Mouse (Mus musculus) spleen, embryonic (tissue): ENCODE data around the gene Sh3glb1.
"Not testable (repeated sequence)": the region's sequence is repeated elsewhere in the genome, so short reads cannot be mapped to it uniquely, and the experiment has no call there.

Source experiments
- CTCF ChIA-PET: fragments of 350-600 bp; sonication (Branson Sonifier 250); formaldehyde crosslinking; loops from one replicate; lab custom pipeline; 2022; lab: Charles Lee

The Sh3glb1 gene

DNA sequence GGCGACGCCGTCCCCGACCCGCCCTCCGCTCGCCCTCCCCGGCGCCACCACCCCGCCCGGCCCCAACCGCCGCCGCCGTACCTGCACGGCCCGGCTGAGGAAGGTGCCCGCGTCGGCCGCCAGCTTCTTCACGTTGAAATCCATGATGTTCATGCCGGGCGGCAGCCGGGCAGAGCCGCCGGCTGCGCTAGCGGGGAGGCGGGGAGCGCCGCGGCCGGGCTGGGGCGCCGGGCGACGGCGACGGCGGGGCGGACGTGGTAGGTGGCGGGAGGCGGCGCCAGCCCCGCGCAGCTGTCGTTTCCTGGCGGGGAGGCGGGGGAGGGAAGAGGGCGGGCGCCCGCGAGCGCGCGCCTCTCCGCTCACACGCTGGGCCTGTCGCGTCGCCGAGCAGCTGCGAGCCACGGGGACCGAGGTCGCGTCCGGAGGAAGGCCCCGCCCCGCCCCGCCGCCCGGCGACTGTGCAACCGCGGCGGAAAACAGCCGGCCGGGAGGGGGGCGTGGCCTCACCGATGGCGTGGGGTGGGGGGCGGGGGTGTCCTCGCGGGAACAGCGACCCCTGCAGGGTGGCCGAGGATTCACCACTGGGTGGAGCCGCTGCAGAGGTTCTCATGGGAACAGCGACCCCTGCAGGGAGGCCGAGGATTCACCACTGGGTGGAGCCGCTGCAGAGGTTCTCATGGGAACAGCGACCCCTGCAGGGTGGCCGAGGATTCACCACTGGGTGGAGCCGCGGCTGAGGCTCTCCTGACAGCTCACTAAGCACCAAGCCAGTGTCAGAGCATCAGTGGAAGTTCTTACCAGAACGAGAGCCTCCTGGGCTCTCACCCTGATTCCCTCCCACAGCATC, at the start of gene Sh3glb1:
Gene Sh3glb1, minus strand, starts transcription at position 435 of the 847 bp plus-strand sequence.
- CTCF ChIA-PET: interaction anchor here (0.8 kb wide), 1 partner anchor 16 kb away, joined by 4 read pairs; no protein-coding TSS in a partner anchor

DNA sequence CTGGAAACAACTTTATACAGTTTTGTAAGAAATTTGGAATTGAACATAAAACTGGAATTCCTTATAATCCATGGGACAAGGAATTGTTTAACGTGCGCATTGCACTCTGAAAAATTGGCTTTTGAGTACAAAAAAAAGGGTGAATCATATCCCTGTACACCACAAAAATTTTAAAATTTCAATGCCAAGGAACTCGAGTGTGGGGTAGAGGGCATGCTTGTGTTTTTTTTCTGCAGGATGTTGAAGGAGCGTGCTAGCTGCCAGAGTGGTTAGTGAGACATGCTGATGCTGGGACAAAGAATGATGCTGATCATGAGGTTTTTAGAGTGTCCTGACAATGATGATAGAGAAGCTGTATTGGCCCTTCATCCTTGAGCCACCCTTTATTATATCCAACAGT, 45.0 kb upstream of the Sh3glb1 start:
- CTCF ChIA-PET: no interaction called here

- CTCF ChIA-PET: interaction anchor here (0.6 kb wide), 1 partner anchor 568 kb away, joined by 7 read pairs; no protein-coding TSS in a partner anchor
These were observed 41.3 kb upstream of the Sh3glb1 start for GRCm38 (mm10) chr3:144761454-144761853.

DNA sequence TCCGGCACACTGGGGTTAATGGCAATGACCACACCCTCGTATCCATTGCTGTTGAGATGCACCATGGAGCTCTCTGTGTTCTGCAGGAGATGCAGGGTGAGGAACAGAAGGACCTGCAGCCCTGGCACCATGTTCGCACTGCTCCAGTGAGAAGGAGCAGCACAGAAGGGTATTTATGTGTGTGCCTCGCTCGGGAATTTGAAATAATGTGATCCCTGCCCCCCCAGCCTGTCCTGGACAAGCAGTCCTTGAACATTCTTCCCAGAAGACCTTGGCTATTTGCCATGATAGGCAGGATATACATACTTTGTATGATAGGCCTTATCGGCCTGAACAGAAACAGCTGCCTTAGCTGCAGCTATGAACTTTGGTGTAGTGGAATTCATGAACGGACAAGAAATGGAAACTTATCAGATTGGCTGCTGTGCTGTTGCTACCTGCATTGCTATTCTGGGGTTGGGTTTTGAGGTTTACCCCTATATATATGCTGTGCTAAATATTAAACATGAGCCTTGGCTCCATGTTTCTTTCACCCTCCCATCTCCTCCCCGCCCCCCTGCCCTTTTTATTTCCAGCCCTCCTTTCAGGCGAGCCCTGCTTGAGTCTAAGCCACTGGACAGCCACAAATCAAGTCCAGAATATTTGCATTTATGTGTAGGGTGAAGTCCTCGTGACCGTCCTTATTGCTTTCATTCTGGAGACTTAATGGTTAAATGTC, 40.6 kb upstream of the Sh3glb1 start, which contains the start of gene Clca3a1:
Gene Clca3a1, minus strand, starts transcription at position 386 of the 718 bp plus-strand sequence.
- CTCF ChIA-PET: interaction anchor here (0.6 kb wide), 1 partner anchor 1442 kb away, joined by 8 read pairs; no protein-coding TSS in a partner anchor

GRCm38 (mm10) chr3:144759719-144760118, 39.6 kb upstream of the Sh3glb1 start:
- CTCF ChIA-PET: interaction anchor here (0.6 kb wide), 1 partner anchor 1443 kb away, joined by 8 read pairs; no protein-coding TSS in a partner anchor

GRCm38 (mm10) chr3:144756103-144756502, 36.0 kb upstream of the Sh3glb1 start:
- CTCF ChIA-PET: not testable (repeated sequence)

GRCm38 (mm10) chr3:144753120-144753519, 33.0 kb upstream of the Sh3glb1 start:
- CTCF ChIA-PET: no interaction called here

GRCm38 (mm10) chr3:144749062-144749963, 29.2 kb upstream of the Sh3glb1 start:
- CTCF ChIA-PET: not testable (repeated sequence)

GRCm38 (mm10) chr3:144747706-144748105, 27.6 kb upstream of the Sh3glb1 start:
- CTCF ChIA-PET: not testable (repeated sequence)

- CTCF ChIA-PET: not testable (repeated sequence)
These were observed 18.3 kb upstream of the Sh3glb1 start for GRCm38 (mm10) chr3:144738396-144738795.

- CTCF ChIA-PET: no interaction called here
These were observed 16.7 kb upstream of the Sh3glb1 start for GRCm38 (mm10) chr3:144736831-144737230.

GRCm38 (mm10) chr3:144723455-144723854, 3.3 kb upstream of the Sh3glb1 start:
- CTCF ChIA-PET: no interaction called here

DNA sequence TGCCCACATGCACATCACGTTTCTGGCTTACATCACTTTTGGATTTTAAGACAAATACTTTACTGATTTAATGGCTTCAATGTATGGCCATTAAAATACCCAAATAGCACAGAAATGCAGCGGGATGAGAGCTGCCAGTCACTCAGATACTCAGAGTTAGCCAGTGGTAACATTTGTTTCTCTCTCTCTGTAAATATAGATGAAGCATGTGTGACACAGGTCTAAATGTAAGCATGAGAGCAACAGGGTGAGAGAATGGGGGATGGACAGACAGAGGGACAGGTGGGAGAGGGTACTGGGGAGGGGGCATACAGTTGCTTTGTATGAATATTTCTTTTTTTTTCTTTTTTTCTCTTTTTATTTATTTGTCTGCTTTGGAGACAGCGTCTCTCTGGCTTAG, 2.4 kb upstream of the Sh3glb1 start:
- CTCF ChIA-PET: interaction anchor here (0.6 kb wide), 1 partner anchor 30 kb away, joined by 3 read pairs; no protein-coding TSS in a partner anchor

- CTCF ChIA-PET: no interaction called here
These were observed 1.7 kb upstream of the Sh3glb1 start for GRCm38 (mm10) chr3:144721860-144722256.

DNA sequence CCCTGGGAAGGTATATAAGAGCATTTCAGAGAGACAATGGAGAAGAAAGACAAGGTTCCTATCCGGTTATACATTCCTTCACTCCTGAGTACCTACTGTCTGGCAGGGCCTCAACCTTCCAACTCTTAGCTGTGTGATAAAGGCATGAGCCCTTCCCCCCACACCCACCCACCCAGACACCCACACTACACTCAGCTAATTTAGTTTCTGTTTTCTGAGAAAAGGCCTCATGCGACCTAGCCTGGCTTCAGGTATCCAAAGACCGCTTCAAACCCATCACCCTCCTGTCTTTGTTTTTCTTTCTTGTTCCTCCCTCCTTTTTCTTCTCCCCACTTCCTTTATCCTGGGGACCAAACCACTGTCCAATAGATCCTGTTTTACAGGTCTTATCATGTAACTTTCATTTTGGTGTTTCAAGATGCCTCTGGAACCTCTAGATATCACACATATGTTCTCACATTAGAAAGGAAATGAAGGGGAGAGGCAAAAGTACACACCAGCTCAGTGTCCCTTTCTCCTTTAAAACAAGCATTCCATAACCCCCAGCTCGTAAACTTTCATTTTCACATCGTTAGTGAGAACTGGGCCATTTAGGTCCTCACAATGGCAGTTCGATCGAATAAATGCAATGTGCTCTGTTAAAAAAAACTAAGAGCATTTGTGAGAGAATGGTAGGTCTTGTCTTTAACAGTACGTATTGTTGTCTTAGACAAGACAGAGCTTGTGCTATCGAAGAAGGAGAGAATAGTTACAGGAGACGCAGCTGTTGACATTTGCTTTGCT, 1.1 kb upstream of the Sh3glb1 start:
- CTCF ChIA-PET: no interaction called here

GRCm38 (mm10) chr3:144719088-144719900, 841 bp downstream of the Sh3glb1 start:
- CTCF ChIA-PET: interaction anchor here (0.8 to 1.7 kb wide), 3 partner anchors 16 to 27 kb away, joined by 4 to 5 read pairs (median 4); no protein-coding TSS in a partner anchor

- CTCF ChIA-PET: interaction anchor here (1.6 to 1.7 kb wide), 2 partner anchors 17 to 26 kb away, joined by 4 to 5 read pairs; no protein-coding TSS in a partner anchor
These were observed 1.4 kb downstream of the Sh3glb1 start for GRCm38 (mm10) chr3:144718706-144719087.

DNA sequence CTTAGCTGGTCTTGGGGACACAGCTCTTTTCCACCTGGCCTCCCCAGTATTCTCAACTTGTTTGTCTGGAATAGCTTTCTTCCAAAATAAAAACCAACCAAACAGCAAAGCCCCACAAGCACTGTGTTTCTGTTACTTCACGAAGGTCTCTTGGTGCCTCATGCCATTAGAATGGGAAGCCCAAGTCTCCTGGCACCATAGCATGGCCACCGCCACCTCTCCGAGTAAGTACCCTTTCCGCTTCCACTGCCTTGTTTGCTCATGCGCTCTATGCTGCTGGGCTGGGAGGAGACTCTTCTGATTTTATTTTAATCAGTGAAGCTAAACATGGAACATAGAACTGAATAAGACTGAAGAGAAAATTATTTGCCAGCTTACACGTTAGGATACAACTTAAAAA, 2.3 kb downstream of the Sh3glb1 start:
- CTCF ChIA-PET: interaction anchor here (1.6 to 1.7 kb wide), 2 partner anchors 16 to 25 kb away, joined by 4 to 5 read pairs; no protein-coding TSS in a partner anchor

GRCm38 (mm10) chr3:144717121-144717520, 3.0 kb downstream of the Sh3glb1 start:
- CTCF ChIA-PET: interaction anchor here (1.7 kb wide), 1 partner anchor 25 kb away, joined by 5 read pairs; no protein-coding TSS in a partner anchor
